Mouse (Mus musculus) heart, postnatal 0 days (tissue): ENCODE results near the gene Kcnma1.

ENCODE experiments used
- CTCF ChIP-seq: IDR thresholded peaks from 2 replicates; pipeline ENCODE4 v1.5.1; 2016; ENCODE audit warnings: antibody characterized with exemption, control low read depth, low read depth
- EP300 ChIP-seq: IDR thresholded peaks from 2 replicates; pipeline ENCODE4 v1.6.1; 2016; ENCODE audit warnings: antibody characterized with exemption, low read depth

GRCm38 (mm10) chr14:23810081-23810480 lies 204.2 kb downstream of the Kcnma1 start:
- TF ChIP-seq CTCF (no peak), EP300 (no peak)
